Mouse (Mus musculus): ENCODE data around the gene Tmprss13. TPM values are rescaled to one million over a fixed set of nuclear protein-coding genes. Genes with fewer than 3 reads are reported as not detected.
A peak's percentile ranks its signal among the peaks of the same experiment; 100 is the strongest.

Tmprss13 gene
- polyA plus RNA-seq, 1 experiment: not detected

DNA sequence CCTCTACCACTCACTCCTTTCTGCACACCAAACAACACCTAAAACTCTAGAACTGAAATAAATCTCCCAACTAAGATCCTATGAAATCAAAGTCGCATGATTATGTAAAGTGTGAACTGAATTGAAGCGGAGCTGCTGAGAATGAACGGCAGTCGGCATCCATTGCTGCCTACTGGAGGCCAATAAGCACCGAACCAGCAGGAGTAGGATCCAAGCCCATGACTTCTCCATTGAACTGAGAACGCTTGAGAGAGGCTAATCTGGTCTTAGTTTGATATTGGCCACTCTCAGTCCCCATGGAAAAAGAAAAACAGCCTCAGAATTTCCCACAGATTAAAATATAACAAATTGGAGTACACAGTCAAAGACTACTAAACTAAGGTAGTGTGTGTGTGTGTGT, 65.0 kb downstream of the Tmprss13 start:
- no peak overlapping the region for H3K27ac ChIP-seq (ENCODE audit: insufficient read depth, low read depth, low read length)
- 91% methylated on average over 6 of the region's 6 CpGs for WGBS
- no peak overlapping the region for H3K4me3 ChIP-seq (ENCODE audit: insufficient read depth, low read depth, low read length)
- H3K4me1 ChIP-seq (ENCODE audit: control insufficient read depth, insufficient read depth, low read length): peaks cover 24% of the 10 kb centered on the region
- TF ChIP-seq POLR2A (IDR thresholded peaks at IDR 0.05; ENCODE audit: insufficient read depth, low read depth, low read length): no peak
- no peak for TF ChIP-seq CTCF (IDR thresholded peaks at IDR 0.05; ENCODE audit: insufficient read depth, low read depth, low read length)

DNA sequence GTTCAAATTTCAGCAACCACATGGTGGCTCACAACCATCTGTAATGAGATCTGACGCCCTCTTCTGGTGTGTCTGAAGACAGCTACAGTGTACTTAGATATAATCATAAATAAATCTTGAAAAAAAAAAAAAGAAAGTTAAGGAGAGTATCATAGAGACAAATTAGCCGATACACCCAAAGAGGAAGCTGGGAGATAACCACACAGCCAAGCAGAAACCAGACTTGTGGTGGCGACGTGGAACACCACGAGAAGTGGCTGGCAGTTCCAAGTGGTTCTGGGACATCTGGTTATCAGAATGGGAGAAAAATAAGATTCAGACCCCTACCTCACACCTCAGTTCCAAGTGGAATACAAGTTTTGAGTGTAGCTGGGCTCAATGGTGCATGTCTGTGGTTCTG, 67.8 kb downstream of the Tmprss13 start:
- no peak overlapping the region for H3K4me3 ChIP-seq (ENCODE audit: insufficient read depth, low read depth, low read length)
- no peak for TF ChIP-seq POLR2A (IDR thresholded peaks at IDR 0.05; ENCODE audit: insufficient read depth, low read depth, low read length)
- TF ChIP-seq CTCF (IDR thresholded peaks at IDR 0.05; ENCODE audit: insufficient read depth, low read depth, low read length): no peak
- WGBS: 89% methylated on average over 5 of the region's 5 CpGs
- no peak overlapping the region for H3K27ac ChIP-seq (ENCODE audit: insufficient read depth, low read depth, low read length)
- peaks cover 7% of the 10 kb centered on the region; the same call in 1 of the 2 replicates for H3K4me1 ChIP-seq (ENCODE audit: control insufficient read depth, insufficient read depth, low read length)

DNA sequence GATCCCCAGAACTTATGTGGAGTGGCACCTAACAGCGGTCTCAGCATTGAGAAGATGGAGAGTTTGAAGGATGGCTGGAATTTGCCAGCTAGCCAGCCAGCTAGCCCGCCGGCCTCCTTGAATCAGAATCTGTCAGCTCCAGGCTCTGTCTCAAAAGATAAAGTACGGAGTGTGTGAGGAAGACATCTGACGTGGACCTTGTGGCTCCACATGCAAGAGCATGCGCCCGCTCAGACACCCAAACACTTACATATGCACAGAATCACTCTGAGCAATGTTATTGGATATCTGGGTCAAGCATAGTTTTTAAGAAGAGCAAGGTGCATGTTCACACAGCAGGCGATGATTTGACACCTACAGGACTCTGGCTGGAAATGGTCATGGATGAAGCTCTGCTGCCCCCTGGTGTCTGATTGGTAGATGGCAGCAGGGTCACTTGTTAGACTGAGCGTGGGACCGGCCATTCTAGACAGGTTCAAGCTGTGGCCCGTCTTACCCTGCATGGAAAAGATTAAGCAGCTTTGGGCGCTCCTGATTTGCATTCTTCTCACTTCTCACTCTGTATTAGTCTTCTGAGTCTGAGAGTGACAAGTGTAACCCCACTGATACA, 69.6 kb downstream of the Tmprss13 start:
- TF ChIP-seq POLR2A (IDR thresholded peaks at IDR 0.05; ENCODE audit: insufficient read depth, low read depth, low read length) (no peak), CTCF (IDR thresholded peaks at IDR 0.05; ENCODE audit: insufficient read depth, low read depth, low read length) (peak; percentile 75)
- WGBS: 40% methylated on average over 12 of the region's 12 CpGs
- Histone ChIP-seq H3K4me3 (ENCODE audit: insufficient read depth, low read depth, low read length) (no peak overlapping the region), H3K4me1 (ENCODE audit: control insufficient read depth, insufficient read depth, low read length) (peaks cover 2% of the 10 kb centered on the region; the same call in 1 of the 2 replicates), H3K27ac (ENCODE audit: insufficient read depth, low read depth, low read length) (no peak overlapping the region)

DNA sequence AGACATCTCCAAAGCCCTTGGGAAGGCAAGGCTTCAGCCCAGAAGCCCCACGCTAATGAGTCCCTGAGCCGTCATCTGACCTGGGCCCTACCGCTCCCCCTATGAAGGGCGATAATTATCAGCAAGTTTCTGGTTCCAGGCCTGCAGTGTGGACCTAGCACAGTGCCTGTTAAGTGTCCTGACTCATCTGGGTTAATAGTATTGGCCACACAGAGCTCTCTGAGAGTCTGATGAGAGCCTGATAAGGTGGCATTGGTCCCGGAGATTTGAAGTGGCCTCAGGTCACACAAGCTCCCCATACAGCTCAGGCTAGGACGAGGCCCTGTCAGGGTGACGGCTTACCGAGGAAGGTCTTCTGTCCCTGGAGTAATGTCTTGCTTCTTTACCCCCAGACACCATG, 70.7 kb downstream of the Tmprss13 start:
- Histone ChIP-seq H3K4me1 (ENCODE audit: control insufficient read depth, insufficient read depth, low read length) (peaks cover 2% of the 10 kb centered on the region; the same call in 1 of the 2 replicates), H3K4me3 (ENCODE audit: insufficient read depth, low read depth, low read length) (no peak overlapping the region), H3K27ac (ENCODE audit: insufficient read depth, low read depth, low read length) (no peak overlapping the region)
- no peak for TF ChIP-seq CTCF (IDR thresholded peaks at IDR 0.05; ENCODE audit: insufficient read depth, low read depth, low read length)
- no peak for TF ChIP-seq POLR2A (IDR thresholded peaks at IDR 0.05; ENCODE audit: insufficient read depth, low read depth, low read length)
- WGBS: 92% methylated on average over 8 of the region's 8 CpGs

DNA sequence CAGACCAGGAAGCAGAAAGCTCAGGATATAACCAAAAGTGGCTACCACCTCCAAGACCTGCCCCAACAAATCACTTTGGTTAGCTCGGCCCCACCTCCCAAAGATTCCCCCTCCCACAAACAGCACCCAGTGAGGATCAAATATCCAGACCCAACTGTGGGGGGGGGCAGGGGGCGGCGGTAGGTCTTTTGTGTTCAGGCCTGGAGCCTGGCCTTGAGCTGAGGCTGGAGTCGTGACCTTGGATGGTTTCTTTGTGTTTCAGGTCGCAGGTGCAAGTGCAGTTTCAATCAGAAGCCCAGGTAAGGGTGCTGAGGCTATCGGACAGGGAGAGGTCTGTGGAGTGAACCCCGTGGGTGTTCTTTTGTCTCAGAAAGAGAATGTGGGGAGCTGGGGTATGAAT, 72.4 kb downstream of the Tmprss13 start:
- no peak overlapping the region for H3K4me3 ChIP-seq (ENCODE audit: insufficient read depth, low read depth, low read length)
- 88% methylated on average over 7 of the region's 7 CpGs for WGBS
- no peak overlapping the region for H3K27ac ChIP-seq (ENCODE audit: insufficient read depth, low read depth, low read length)
- TF ChIP-seq CTCF (IDR thresholded peaks at IDR 0.05; ENCODE audit: insufficient read depth, low read depth, low read length) (no peak), POLR2A (IDR thresholded peaks at IDR 0.05; ENCODE audit: insufficient read depth, low read depth, low read length) (no peak)
- peaks cover 2% of the 10 kb centered on the region; the same call in 1 of the 2 replicates for H3K4me1 ChIP-seq (ENCODE audit: control insufficient read depth, insufficient read depth, low read length)

DNA sequence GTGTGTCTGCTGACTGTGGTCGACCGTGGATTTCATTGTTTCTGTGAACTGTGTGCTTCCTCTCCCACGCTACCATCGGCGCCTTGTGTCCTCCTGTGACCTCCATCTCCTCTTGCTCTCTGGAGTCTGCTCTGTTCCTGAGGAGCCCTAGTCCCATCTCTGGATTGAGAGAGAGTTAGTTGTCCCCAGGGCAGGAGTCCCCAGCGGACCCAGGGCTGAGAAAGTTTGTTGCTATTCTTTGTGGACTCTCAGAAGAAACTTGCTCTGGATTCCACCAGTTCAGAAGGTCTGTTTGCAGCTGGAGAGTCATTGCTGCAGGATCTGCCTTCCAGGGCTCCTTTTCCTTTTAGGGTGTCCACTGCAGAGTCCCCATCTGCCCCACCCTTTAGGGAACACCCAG, 76.3 kb downstream of the Tmprss13 start:
- TF ChIP-seq POLR2A (IDR thresholded peaks at IDR 0.05; ENCODE audit: insufficient read depth, low read depth, low read length): no peak
- no peak for TF ChIP-seq CTCF (IDR thresholded peaks at IDR 0.05; ENCODE audit: insufficient read depth, low read depth, low read length)
- no peaks in the 10 kb centered on the region for H3K4me1 ChIP-seq (ENCODE audit: control insufficient read depth, insufficient read depth, low read length)
- H3K4me3 ChIP-seq (ENCODE audit: insufficient read depth, low read depth, low read length): no peak overlapping the region
- no peak overlapping the region for H3K27ac ChIP-seq (ENCODE audit: insufficient read depth, low read depth, low read length)
- 86% methylated on average over 6 of the region's 6 CpGs for WGBS

DNA sequence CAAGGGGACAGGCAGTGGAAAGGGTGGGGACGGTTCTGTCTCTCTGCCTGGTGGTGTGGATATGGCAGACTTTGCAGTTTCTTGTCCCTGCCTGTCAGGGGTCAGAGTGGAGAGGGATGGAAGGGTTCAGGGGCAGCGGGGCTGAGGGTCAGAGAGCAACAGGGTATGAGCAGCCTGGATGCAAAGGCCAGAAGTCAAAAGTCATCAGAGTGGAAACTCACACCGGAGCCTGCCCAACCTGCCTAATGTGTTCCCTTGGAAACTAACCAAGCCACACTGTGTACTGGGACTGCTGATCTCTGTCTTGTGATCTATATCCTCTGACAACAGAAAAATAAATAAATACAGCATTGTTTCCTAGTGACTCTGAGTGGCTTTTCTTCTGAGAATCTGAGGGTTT, 76.9 kb downstream of the Tmprss13 start:
- no peak for TF ChIP-seq CTCF (IDR thresholded peaks at IDR 0.05; ENCODE audit: insufficient read depth, low read depth, low read length)
- 89% methylated on average over 3 of the region's 3 CpGs for WGBS
- no peak overlapping the region for H3K27ac ChIP-seq (ENCODE audit: insufficient read depth, low read depth, low read length)
- no peaks in the 10 kb centered on the region for H3K4me1 ChIP-seq (ENCODE audit: control insufficient read depth, insufficient read depth, low read length)
- no peak overlapping the region for H3K4me3 ChIP-seq (ENCODE audit: insufficient read depth, low read depth, low read length)

Other genes starting within 250 kb of the Tmprss13 start
- gene Jaml, start 239.9 kb upstream of the Tmprss13 start, polyA plus RNA-seq (2012; ENCODE audit: insufficient read depth, insufficient read length, low replicate concordance, missing spikeins): not detected in 2 replicates
- gene Scn2b, start 201.3 kb upstream of the Tmprss13 start, polyA plus RNA-seq (2012; ENCODE audit: insufficient read depth, insufficient read length, low replicate concordance, missing spikeins): not detected in 2 replicates
- not detected in 2 replicates for gene Scn4b, start 180.7 kb upstream of the Tmprss13 start, polyA plus RNA-seq (2012; ENCODE audit: insufficient read depth, insufficient read length, low replicate concordance, missing spikeins)
- gene BC049352, start 137.1 kb upstream of the Tmprss13 start, polyA plus RNA-seq (2012; ENCODE audit: insufficient read depth, insufficient read length, low replicate concordance, missing spikeins): not detected in 2 replicates
- gene Tmprss4, start 115.0 kb upstream of the Tmprss13 start, polyA plus RNA-seq (2012; ENCODE audit: insufficient read depth, insufficient read length, low replicate concordance, missing spikeins): not detected in 2 replicates
- not detected in 2 replicates for gene Il10ra, start 50.0 kb upstream of the Tmprss13 start, polyA plus RNA-seq (2012; ENCODE audit: insufficient read depth, insufficient read length, low replicate concordance, missing spikeins)
- gene Fxyd6, start 51.1 kb downstream of the Tmprss13 start, polyA plus RNA-seq (2012; ENCODE audit: insufficient read depth, insufficient read length, low replicate concordance, missing spikeins): not detected in 2 replicates
- not detected in 2 replicates for gene Fxyd2, start 80.6 kb downstream of the Tmprss13 start, polyA plus RNA-seq (2012; ENCODE audit: insufficient read depth, insufficient read length, low replicate concordance, missing spikeins)
- not detected in 2 replicates for gene Dscaml1, start 107.5 kb downstream of the Tmprss13 start, polyA plus RNA-seq (2012; ENCODE audit: insufficient read depth, insufficient read length, low replicate concordance, missing spikeins)